Mouse (Mus musculus): ENCODE results near the gene Hsd11b1. TPM values are rescaled to one million over a fixed set of nuclear protein-coding genes. Genes with fewer than 3 reads are reported as not detected.
A peak's percentile ranks its signal among the peaks of the same experiment; 100 is the strongest.

Gene Hsd11b1
- polyA plus RNA-seq, 1 experiment = 3.1 TPM

DNA sequence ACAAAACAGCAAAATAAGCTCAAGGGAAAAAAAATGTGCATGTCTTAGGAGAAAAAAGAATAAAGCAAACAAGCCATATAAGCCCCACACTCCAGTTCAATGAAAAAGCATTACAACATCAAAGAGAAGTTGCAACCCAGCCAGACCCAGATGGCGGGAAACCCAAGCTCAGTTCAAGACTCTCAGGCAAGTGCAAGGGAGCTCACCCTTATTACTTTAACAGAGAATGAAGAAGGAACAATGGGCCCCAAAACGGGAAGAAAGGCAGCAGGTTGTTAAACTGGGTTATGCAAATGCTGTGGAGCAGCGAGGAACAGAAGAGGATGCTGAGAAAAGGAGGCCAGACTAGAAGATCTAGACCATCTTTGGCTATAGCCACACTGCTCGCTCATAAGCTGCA, 21.0 kb downstream of the Hsd11b1 start:
- Histone ChIP-seq H3K4me3 (ENCODE audit: low read depth, low read length) (no peak overlapping the region), H3K4me1 (ENCODE audit: control insufficient read depth, insufficient read depth, insufficient read length, low read length) (no peaks in the 10 kb centered on the region), H3K27ac (ENCODE audit: insufficient read depth, low read depth, low read length) (no peak overlapping the region), H3K36me3 (ENCODE audit: control insufficient read depth, insufficient read depth, low read length) (no peaks in the 10 kb centered on the region), H3K27me3 (ENCODE audit: control insufficient read depth, insufficient read depth, low read length) (no peaks in the 10 kb centered on the region)
- 61% methylated on average over 4 of the region's 4 CpGs for WGBS
- TF ChIP-seq POLR2A (IDR thresholded peaks at IDR 0.05; ENCODE audit: low read depth, low read length) (no peak), CTCF (IDR thresholded peaks at IDR 0.05; ENCODE audit: extremely low read depth, insufficient read length, insufficient replicate concordance, low read depth, low read length) (no peak)

DNA sequence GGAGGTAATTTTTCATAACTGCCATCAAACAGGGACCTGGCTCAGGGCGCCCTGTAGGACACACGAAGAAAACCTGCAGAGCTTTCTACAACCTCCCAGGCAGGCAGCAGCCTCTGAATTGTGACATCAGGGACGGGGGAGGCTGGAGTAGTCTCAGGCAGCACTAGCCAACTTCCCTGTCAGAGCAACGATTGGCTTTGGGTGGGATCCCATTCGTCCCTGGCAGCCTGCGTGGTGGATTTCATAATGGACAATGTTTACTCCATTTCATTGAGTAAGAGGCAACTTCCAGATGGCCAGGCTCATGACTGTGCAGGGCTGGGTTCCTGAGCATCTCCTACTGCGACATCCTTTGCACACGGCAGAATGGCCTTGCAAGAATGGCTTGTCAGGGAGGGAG, 21.6 kb downstream of the Hsd11b1 start:
- no peak overlapping the region for H3K27ac ChIP-seq (ENCODE audit: insufficient read depth, low read depth, low read length)
- no peak for TF ChIP-seq POLR2A (IDR thresholded peaks at IDR 0.05; ENCODE audit: low read depth, low read length)
- no peak for TF ChIP-seq CTCF (IDR thresholded peaks at IDR 0.05; ENCODE audit: extremely low read depth, insufficient read length, insufficient replicate concordance, low read depth, low read length)
- H3K36me3 ChIP-seq (ENCODE audit: control insufficient read depth, insufficient read depth, low read length) = no peaks in the 10 kb centered on the region
- H3K27me3 ChIP-seq (ENCODE audit: control insufficient read depth, insufficient read depth, low read length) = no peaks in the 10 kb centered on the region
- 66% methylated on average over 8 of the region's 8 CpGs for WGBS
- H3K4me1 ChIP-seq (ENCODE audit: control insufficient read depth, insufficient read depth, insufficient read length, low read length) = no peaks in the 10 kb centered on the region
- H3K4me3 ChIP-seq (ENCODE audit: low read depth, low read length) = no peak overlapping the region

DNA sequence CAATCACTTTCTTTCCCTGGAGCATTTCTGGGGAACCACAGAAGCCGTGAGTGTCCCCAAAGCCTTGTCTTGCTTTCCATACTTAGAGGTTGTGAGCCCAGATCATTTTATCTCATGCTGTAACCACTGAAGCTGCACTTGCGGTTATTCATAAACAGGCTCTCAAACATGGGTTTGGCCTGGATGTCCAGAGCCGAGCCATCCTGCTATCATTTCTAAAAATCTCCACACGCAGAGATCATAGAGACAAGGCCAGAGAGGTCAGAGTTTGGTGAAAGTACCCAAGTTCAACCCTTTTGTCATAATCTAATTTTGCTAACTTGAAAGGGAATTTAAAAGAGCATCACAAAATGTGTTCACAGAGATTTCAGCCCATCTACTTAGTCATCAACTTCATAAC, 22.4 kb downstream of the Hsd11b1 start:
- no peak overlapping the region for H3K27ac ChIP-seq (ENCODE audit: insufficient read depth, low read depth, low read length)
- WGBS = 73% methylated on average over 4 of the region's 4 CpGs

DNA sequence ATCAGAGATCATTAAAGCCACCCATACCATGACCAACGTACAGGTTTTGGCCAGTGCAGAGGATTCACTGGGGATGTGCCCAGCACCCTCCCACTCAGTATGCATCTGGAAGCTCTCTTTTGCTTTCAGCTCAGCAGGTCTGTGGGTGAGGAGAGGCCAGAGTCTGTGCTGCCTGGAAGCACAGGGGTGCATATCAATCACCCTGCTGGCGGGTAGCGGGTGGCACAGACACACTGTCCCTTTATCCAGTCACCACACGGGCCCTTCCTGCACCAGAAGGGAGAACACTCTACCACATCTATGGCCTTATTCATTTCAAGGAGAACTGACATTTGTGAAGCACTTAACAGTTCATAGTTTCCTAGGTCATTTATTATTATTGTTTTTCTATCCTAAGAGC, 25.4 kb downstream of the Hsd11b1 start:
- no peaks in the 10 kb centered on the region for H3K4me1 ChIP-seq (ENCODE audit: control insufficient read depth, insufficient read depth, insufficient read length, low read length)
- H3K4me3 ChIP-seq (ENCODE audit: low read depth, low read length) = no peak overlapping the region
- no peak overlapping the region for H3K27ac ChIP-seq (ENCODE audit: insufficient read depth, low read depth, low read length)
- TF ChIP-seq POLR2A (IDR thresholded peaks at IDR 0.05; ENCODE audit: low read depth, low read length) = no peak
- H3K36me3 ChIP-seq (ENCODE audit: control insufficient read depth, insufficient read depth, low read length) = no peaks in the 10 kb centered on the region
- 48% methylated on average over 4 of the region's 4 CpGs for WGBS
- no peaks in the 10 kb centered on the region for H3K27me3 ChIP-seq (ENCODE audit: control insufficient read depth, insufficient read depth, low read length)

More for the DNA sequence above, 22.4 kb downstream of the Hsd11b1 start:
- no peaks in the 10 kb centered on the region for H3K27me3 ChIP-seq (ENCODE audit: control insufficient read depth, insufficient read depth, low read length)
- TF ChIP-seq POLR2A (IDR thresholded peaks at IDR 0.05; ENCODE audit: low read depth, low read length) = no peak
- no peak for TF ChIP-seq CTCF (IDR thresholded peaks at IDR 0.05; ENCODE audit: extremely low read depth, insufficient read length, insufficient replicate concordance, low read depth, low read length)
- no peak overlapping the region for H3K4me3 ChIP-seq (ENCODE audit: low read depth, low read length)
- no peaks in the 10 kb centered on the region for H3K4me1 ChIP-seq (ENCODE audit: control insufficient read depth, insufficient read depth, insufficient read length, low read length)
- H3K36me3 ChIP-seq (ENCODE audit: control insufficient read depth, insufficient read depth, low read length) = no peaks in the 10 kb centered on the region

DNA sequence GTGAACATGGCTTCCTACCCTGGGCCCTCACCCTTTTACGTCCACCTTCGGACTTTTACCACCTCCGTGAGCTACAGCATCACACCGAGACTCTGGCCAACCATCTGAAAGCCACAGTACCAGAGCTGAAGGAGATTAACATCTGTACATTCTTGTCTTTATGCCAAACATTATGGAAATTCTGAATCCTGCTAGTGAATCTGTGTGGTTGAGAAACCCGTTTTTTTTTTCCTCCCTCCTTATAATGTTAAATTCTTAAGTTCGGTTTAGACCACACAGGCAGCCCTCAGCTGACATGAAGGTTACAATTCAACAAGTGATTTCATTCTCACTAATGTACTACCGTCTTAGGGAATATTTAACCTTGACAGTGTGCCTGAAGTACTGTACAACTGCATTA, 28.9 kb downstream of the Hsd11b1 start:
- Histone ChIP-seq H3K4me1 (ENCODE audit: control insufficient read depth, insufficient read depth, insufficient read length, low read length) (no peaks in the 10 kb centered on the region), H3K27me3 (ENCODE audit: control insufficient read depth, insufficient read depth, low read length) (no peaks in the 10 kb centered on the region), H3K36me3 (ENCODE audit: control insufficient read depth, insufficient read depth, low read length) (no peaks in the 10 kb centered on the region), H3K27ac (ENCODE audit: insufficient read depth, low read depth, low read length) (no peak overlapping the region), H3K4me3 (ENCODE audit: low read depth, low read length) (no peak overlapping the region)
- WGBS = 81% methylated on average over 7 of the region's 7 CpGs
- TF ChIP-seq CTCF (IDR thresholded peaks at IDR 0.05; ENCODE audit: extremely low read depth, insufficient read length, insufficient replicate concordance, low read depth, low read length) = no peak
- TF ChIP-seq POLR2A (IDR thresholded peaks at IDR 0.05; ENCODE audit: low read depth, low read length) = no peak

DNA sequence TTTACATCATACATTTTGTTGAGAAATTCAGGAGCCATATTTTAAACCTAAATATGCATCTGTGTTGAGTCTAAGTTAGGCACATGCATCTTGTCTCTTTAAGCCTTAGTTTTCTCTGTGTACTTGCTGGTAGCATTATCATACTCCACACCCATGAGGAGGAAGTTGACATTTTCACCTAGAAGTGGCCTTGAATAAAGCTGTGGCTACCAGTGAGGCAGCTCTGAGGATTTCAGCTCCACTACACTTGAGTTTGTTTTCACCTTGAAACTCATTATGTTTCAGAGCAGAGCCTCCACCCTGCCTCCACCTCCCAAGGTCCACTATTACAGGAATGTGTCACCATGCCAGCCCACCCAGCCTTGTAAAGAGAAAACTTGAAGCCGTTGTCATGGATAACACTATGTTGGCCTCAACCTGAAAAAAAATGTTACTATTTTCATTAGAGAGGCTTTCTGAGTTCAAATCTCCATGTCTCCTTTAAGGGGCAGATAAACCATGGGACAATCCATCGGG, 29.7 kb downstream of the Hsd11b1 start:
- WGBS = 93% methylated on average over 2 of the region's 2 CpGs
- Histone ChIP-seq H3K27me3 (ENCODE audit: control insufficient read depth, insufficient read depth, low read length) (no peaks in the 10 kb centered on the region), H3K27ac (ENCODE audit: insufficient read depth, low read depth, low read length) (no peak overlapping the region)

DNA sequence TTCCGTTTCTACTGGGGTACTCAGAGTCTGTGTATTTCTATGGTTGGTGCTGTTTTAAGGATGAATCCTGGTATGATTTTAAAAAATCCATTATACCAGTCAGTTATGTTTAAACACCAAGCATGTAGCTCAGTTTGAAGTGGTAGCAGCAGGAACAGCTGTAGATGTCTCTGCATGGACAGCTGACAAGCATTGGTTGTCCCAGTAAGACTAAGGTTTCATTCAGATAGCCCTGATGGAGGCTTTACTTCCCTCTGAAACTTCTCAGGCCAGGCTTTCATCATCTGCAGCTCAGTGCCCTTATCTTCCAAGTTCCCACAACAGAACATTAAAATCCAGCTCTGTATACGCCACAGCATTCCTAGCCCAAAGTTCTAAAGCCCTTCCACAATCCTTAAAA, 31.1 kb downstream of the Hsd11b1 start:
- H3K27ac ChIP-seq (ENCODE audit: insufficient read depth, low read depth, low read length) = peak overlapping the region; percentile 1; the same call in 1 of the 2 replicates
- 86% methylated on average over 2 of the region's 2 CpGs for WGBS

More for the DNA sequence above, 29.7 kb downstream of the Hsd11b1 start:
- no peaks in the 10 kb centered on the region for H3K4me1 ChIP-seq (ENCODE audit: control insufficient read depth, insufficient read depth, insufficient read length, low read length)
- no peak overlapping the region for H3K4me3 ChIP-seq (ENCODE audit: low read depth, low read length)
- TF ChIP-seq CTCF (IDR thresholded peaks at IDR 0.05; ENCODE audit: extremely low read depth, insufficient read length, insufficient replicate concordance, low read depth, low read length) = no peak
- TF ChIP-seq POLR2A (IDR thresholded peaks at IDR 0.05; ENCODE audit: low read depth, low read length) = no peak
- H3K36me3 ChIP-seq (ENCODE audit: control insufficient read depth, insufficient read depth, low read length) = no peaks in the 10 kb centered on the region

More for the DNA sequence above, 31.1 kb downstream of the Hsd11b1 start:
- Histone ChIP-seq H3K4me1 (ENCODE audit: control insufficient read depth, insufficient read depth, insufficient read length, low read length) (no peaks in the 10 kb centered on the region), H3K4me3 (ENCODE audit: low read depth, low read length) (no peak overlapping the region), H3K36me3 (ENCODE audit: control insufficient read depth, insufficient read depth, low read length) (no peaks in the 10 kb centered on the region), H3K27me3 (ENCODE audit: control insufficient read depth, insufficient read depth, low read length) (no peaks in the 10 kb centered on the region)
- TF ChIP-seq POLR2A (IDR thresholded peaks at IDR 0.05; ENCODE audit: low read depth, low read length) (no peak), CTCF (IDR thresholded peaks at IDR 0.05; ENCODE audit: extremely low read depth, insufficient read length, insufficient replicate concordance, low read depth, low read length) (no peak)
